Mouse (Mus musculus) G1E-ER4 (cell line): ENCODE measurements around the gene Fam78a. TPM values are rescaled to one million over a fixed set of nuclear protein-coding genes. Genes with fewer than 3 reads are reported as not detected.

Experiments used
- GATA1 ChIP-seq: IDR thresholded peaks from one replicate; pipeline ENCODE4 v1.8.0; 2012; ENCODE audit warnings: low read length, inconsistent platforms
- polyA plus RNA-seq: library from polyadenylated mRNA; stranded (reverse); fragments of >175 nt; gene quantifications from 2 replicates; pipeline ENCODE4 v1.2.3, GENCODE M21; 2012

The Fam78a gene
- polyA plus RNA-seq, 1 experiment: 103 TPM

DNA sequence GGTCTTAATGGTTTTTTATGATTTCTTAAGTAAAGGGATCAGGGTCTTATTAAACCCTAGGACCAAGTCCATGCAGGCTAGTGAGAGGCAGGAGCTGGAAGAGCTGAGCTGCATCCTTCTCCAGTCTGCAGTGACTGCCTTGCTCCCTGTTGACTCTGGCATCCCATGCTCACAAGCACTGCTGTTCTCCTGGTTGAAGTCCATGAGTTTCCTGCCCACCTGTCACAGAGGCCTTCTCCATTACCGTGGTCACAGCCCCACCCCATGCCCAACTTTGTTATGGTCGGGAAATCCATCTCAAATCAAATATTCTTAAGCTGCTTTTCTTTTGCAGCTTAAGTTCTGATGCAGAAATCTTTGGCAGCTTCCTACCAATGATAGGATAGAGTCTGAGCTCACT lies 43.6 kb downstream of the Fam78a start:
- no peak for TF ChIP-seq GATA1

DNA sequence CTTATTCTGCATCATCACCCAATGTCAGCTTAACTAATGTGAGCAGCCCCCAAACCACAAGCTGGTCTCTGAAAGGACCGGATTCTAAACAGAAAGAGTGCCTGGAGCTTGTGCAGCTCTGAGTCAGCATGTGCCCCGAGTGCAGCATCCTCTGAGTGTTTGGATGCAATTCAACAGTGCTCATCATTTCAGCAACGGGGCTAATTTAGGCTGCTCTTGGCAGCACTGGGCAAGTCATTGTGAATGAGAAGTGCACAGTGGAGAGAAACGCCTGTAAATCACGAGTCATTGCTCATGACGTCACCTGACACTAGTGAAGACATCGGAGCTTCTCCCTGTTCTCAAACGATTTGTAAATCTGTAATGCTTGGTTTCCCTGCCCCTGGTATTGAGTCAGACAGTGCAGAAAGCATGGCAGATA lies 46.0 kb downstream of the Fam78a start:
- no peak for TF ChIP-seq GATA1

GRCm38 (mm10) chr2:32037279-32037858 lies 47.3 kb downstream of the Fam78a start:
- TF ChIP-seq GATA1: no peak

DNA sequence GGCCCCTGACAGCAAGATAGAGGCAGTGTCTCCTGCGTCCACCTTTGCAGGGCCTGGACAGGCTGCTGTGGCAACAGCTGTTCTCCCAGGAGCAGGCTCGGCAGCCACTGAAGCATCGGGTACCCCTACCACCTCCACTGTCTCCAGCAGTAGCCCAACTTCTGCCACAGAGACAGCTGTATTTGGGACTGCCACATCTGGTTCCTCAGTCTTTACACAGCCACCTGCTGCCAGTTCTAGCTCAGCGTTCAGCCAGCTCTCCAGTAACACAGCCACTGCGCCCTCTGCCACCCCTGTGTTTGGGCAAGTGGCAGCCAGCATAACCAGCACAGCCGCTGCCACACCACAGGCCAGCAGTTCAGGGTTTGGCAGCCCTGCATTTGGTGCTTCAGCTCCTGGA lies 50.5 kb downstream of the Fam78a start:
- TF ChIP-seq GATA1: no peak

DNA sequence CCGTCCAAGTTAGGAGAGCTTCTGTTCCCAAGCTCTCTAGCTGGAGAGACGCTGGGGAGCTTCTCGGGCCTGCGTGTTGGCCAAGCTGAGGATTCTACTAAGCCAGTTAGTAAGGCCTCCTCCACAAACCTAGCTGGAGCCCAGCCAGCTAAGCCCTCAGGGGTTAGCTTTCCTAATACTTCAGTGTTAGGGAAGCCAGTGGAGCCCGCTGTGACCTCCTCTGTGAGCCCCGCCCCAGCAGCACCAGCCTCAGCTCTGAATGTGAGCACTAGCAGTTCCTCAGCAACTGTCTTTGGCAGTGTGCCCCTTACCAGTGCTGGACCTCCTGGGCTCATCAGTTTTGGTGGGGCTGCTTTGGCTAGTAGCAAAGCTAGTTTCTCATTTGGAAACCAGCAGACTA lies 51.2 kb downstream of the Fam78a start:
- no peak for TF ChIP-seq GATA1

GRCm38 (mm10) chr2:32029636-32030035 lies 55.0 kb downstream of the Fam78a start:
- TF ChIP-seq GATA1: no peak

DNA sequence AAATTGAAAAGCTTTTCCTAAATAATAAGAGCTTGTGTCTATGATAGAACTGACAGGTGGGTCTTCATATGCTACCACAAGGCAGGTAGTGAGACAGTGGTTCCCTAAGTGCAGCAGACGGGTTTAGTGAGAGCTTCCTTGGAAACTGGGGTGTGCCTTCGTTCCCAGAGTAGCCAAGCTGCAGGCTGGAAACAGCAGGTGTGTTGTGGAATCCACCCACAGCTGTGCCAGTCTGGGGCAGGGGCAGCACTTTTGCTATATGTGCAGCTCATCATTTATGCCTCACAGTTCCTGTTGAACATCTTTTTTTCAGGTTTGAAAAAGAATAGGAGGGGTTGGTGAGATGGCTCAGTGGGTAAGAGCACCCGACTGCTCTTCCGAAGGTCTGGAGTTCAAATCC lies 60.3 kb downstream of the Fam78a start:
- no peak for TF ChIP-seq GATA1

DNA sequence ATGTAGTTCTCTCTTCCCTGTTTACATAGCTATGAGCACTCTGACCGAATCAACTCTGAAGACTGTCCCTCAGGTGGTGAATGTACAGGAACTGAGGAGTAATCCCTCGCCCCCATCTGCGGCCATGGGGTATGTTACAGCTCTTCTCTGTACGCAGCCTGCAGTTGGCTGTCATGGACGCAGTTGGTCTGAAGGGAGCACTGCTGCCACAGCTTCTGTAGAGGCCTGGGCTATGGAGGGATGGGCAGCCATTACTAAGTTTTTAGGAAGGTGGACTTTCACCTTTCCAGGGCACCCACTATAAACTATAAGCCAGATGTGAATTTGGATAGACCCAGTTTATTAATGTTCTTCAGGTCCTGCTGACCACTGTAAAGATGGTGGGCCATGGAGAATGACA lies 64.4 kb downstream of the Fam78a start:
- no peak for TF ChIP-seq GATA1

DNA sequence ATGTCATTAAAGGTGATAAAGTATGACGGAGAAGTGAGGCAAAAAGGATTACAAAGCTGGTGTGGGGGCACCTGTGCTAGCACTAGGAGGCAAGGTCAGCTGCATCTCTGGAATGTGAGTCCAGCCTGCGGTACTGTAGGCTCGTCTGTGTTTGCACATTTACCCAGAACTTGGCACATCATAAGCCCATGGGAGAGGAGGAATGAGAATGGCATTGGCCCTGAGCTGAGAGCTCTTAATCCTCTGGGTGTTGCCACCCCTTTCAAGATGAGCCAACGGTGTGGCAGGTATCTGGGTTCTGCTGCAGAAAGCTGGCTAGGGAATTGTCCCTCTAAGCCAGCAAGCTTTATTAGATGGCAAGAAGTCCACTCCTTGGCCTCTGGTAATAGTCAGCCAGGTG lies 65.0 kb downstream of the Fam78a start:
- no peak for TF ChIP-seq GATA1

GRCm38 (mm10) chr2:32008716-32009115 lies 75.9 kb downstream of the Fam78a start:
- no peak for TF ChIP-seq GATA1

- no peak for TF ChIP-seq GATA1
Observed at GRCm38 (mm10) chr2:32008311-32008710, 76.3 kb downstream of the Fam78a start.

Other genes starting within 250 kb of the Fam78a start
- gene Fibcd1, start 238.9 kb downstream of the Fam78a start, polyA plus RNA-seq: not detected in 2 replicates
- not detected in 2 replicates for gene Lamc3, start 197.6 kb downstream of the Fam78a start, polyA plus RNA-seq
- gene Aif1l, start 134.7 kb downstream of the Fam78a start, polyA plus RNA-seq: not detected in 2 replicates
- gene Nup214, start 110.4 kb downstream of the Fam78a start, polyA plus RNA-seq: 13.0 and 25.5 TPM in 2 replicates
- 0.12 and 0.22 TPM in 2 replicates for gene Plpp7, start 10.7 kb upstream of the Fam78a start, polyA plus RNA-seq
- 97.4 and 106 TPM in 2 replicates for gene Prrc2b, start 66.2 kb upstream of the Fam78a start, polyA plus RNA-seq
- 17.6 and 19.8 TPM in 2 replicates for gene Pomt1, start 151.7 kb upstream of the Fam78a start, polyA plus RNA-seq
- 65.6 and 82.9 TPM in 2 replicates for gene Uck1, start 175.3 kb upstream of the Fam78a start, polyA plus RNA-seq
- gene Golga2, start 202.5 kb upstream of the Fam78a start, polyA plus RNA-seq: 25.4 and 27.7 TPM in 2 replicates
- gene Swi5, start 203.2 kb upstream of the Fam78a start, polyA plus RNA-seq: 127 and 446 TPM in 2 replicates